24 mouse cellular contexts compared by ENCODE assay signal in the genomic region with DNA sequence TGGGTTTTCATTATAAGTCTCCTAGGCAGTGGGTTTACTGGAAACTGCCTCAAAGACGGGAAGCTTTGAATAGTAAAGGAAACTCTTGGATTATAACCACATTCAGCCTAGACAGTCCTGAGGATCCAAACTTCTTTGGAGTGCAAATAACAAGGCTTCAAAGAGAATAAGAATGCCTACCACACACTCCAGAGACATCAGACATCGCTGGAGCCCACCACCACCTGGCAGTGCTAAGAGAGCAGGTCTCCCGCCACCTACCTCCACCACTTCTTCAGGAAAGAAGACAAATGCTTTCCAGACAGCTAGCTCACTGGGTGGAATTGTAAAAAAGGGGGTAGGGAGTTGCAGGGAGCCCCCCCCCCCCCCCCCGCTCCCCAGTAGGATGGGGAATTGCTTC.
A peak's percentile ranks its signal among the peaks of the same experiment; 100 is the strongest.
DNase-seq lines count a peak whose midpoint lies in the region; ATAC-seq and TF ChIP-seq lines count a peak whose summit lies in the region.
"Had no signal": no experiment of that assay in that cellular context is flagged by ENCODE, and none has a peak within 500 bp of the region (broad histone marks: within the 10 kb centered on the region; RNA-seq: fewer than 3 reads in every experiment).

No protein-coding gene starts in this region.

- H3K27me3 ChIP-seq in heart, embryonic 10.5 days (ENCODE audit: insufficient read depth, poor library complexity, severe bottlenecking), result no peaks in the 10 kb centered on the region
- H3K27me3 ChIP-seq in midbrain, embryonic 10.5 days (ENCODE audit: low read depth, poor library complexity, severe bottlenecking), result peaks cover 85% of the 10 kb centered on the region
- H3K27me3 ChIP-seq in midbrain, postnatal 0 days (ENCODE audit: insufficient read depth, low read length), result no peaks in the 10 kb centered on the region
- H3K27me3 ChIP-seq in limb, embryonic 11.5 days (ENCODE audit: control insufficient read depth, insufficient read depth, low read length), result no peaks in the 10 kb centered on the region
- no peaks in the 10 kb centered on the region for H3K27me3 ChIP-seq in midbrain, embryonic 16.5 days (ENCODE audit: control insufficient read depth, insufficient read depth, low read depth, low read length)
- H3K27me3 ChIP-seq: forebrain, embryonic 13.5 days; hindbrain, embryonic 12.5 days; limb, embryonic 15.5 days; liver, embryonic 13.5 days; megakaryocyte, embryonic 14.5 days; Patski had no signal

- no peak overlapping the region for H3K4me2 ChIP-seq in midbrain, postnatal 0 days (ENCODE audit: low read depth, low read length, poor library complexity, severe bottlenecking)
- no peak overlapping the region for H3K4me2 ChIP-seq in limb, embryonic 11.5 days (ENCODE audit: low read depth, severe bottlenecking)
- no peak overlapping the region for H3K4me2 ChIP-seq in midbrain, embryonic 16.5 days (ENCODE audit: low read length)
- H3K4me2 ChIP-seq: forebrain, embryonic 13.5 days; hindbrain, embryonic 12.5 days; limb, embryonic 15.5 days; liver, embryonic 13.5 days had no signal

- peaks cover 11% of the 10 kb centered on the region for H3K4me1 ChIP-seq in heart, embryonic 10.5 days
- peaks cover 49% of the 10 kb centered on the region for H3K4me1 ChIP-seq in midbrain, embryonic 10.5 days
- no peaks in the 10 kb centered on the region for H3K4me1 ChIP-seq in midbrain, postnatal 0 days (ENCODE audit: insufficient read depth, low read length)
- peaks cover 10% of the 10 kb centered on the region for H3K4me1 ChIP-seq in limb, embryonic 11.5 days (ENCODE audit: control insufficient read depth, insufficient read depth, low read length)
- H3K4me1 ChIP-seq in midbrain, embryonic 16.5 days (ENCODE audit: control insufficient read depth, insufficient read depth, low read length), result peaks cover 10% of the 10 kb centered on the region; the same call in 1 of the 2 replicates
- H3K4me1 ChIP-seq: liver, embryonic 13.5 days; megakaryocyte, embryonic 14.5 days had no signal

- no peaks in the 10 kb centered on the region for H3K36me3 ChIP-seq in heart, embryonic 10.5 days
- H3K36me3 ChIP-seq in midbrain, embryonic 10.5 days, result no peaks in the 10 kb centered on the region
- H3K36me3 ChIP-seq in midbrain, postnatal 0 days (ENCODE audit: insufficient read depth, low read length), result no peaks in the 10 kb centered on the region
- H3K36me3 ChIP-seq in limb, embryonic 11.5 days (ENCODE audit: control insufficient read depth, insufficient read depth, low read length), result no peaks in the 10 kb centered on the region
- no peaks in the 10 kb centered on the region for H3K36me3 ChIP-seq in midbrain, embryonic 16.5 days (ENCODE audit: control insufficient read depth, insufficient read depth, low read length)
- H3K36me3 ChIP-seq: hindbrain, embryonic 12.5 days; limb, embryonic 15.5 days; liver, embryonic 13.5 days had no signal

- H3K9me3 ChIP-seq in heart, embryonic 10.5 days, result no peaks in the 10 kb centered on the region
- no peaks in the 10 kb centered on the region for H3K9me3 ChIP-seq in midbrain, embryonic 10.5 days (replicated peaks)
- no peaks in the 10 kb centered on the region for H3K9me3 ChIP-seq in midbrain, postnatal 0 days (ENCODE audit: low read length)
- H3K9me3 ChIP-seq in limb, embryonic 11.5 days (ENCODE audit: control insufficient read depth, low read length), result no peaks in the 10 kb centered on the region
- no peaks in the 10 kb centered on the region for H3K9me3 ChIP-seq in midbrain, embryonic 16.5 days (replicated peaks; ENCODE audit: control insufficient read depth, low read length, poor library complexity, severe bottlenecking)
- H3K9me3 ChIP-seq: forebrain, embryonic 13.5 days; hindbrain, embryonic 12.5 days; limb, embryonic 15.5 days; liver, embryonic 13.5 days; megakaryocyte, embryonic 14.5 days had no signal

- no peak for DNase-seq in heart, embryonic 10.5 days (ENCODE audit: low spot score)
- no peak for DNase-seq in heart, adult 9 months (ENCODE audit: low spot score in 2 of 2)
- peak; percentile 27 for DNase-seq in midbrain, embryonic 10.5 days (ENCODE audit: low spot score)
- DNase-seq in midbrain, postnatal 0 days (ENCODE audit: low spot score), result no peak
- DNase-seq in limb, embryonic 11.5 days (ENCODE audit: low spot score), result peak; percentile 29
- DNase-seq in embryo, embryonic 10 days (ENCODE audit: low spot score), result no peak
- no peak for DNase-seq in testis, postnatal 14 days (ENCODE audit: low spot score)
- DNase-seq: adrenal gland, postnatal 14 days; cerebellum, adult 11-12 months; cerebellum, postnatal 10 days; gastrocnemius, postnatal 36 days; heart, postnatal 10 days; kidney, adult 8-10 months; kidney, postnatal 10 days; liver, embryonic 13.5 days; lung, postnatal 4 days had no signal

- WGBS in heart, embryonic 10.5 days, result 49% methylated on average over 4 of the region's 4 CpGs
- WGBS in midbrain, embryonic 10.5 days, result 36% methylated on average over 4 of the region's 4 CpGs
- WGBS in midbrain, postnatal 0 days, result 34% methylated on average over 4 of the region's 4 CpGs
- 27% methylated on average over 4 of the region's 4 CpGs for WGBS in limb, embryonic 11.5 days
- WGBS in midbrain, embryonic 16.5 days, result 31% methylated on average over 4 of the region's 4 CpGs

- no peak overlapping the region for H3K9ac ChIP-seq in midbrain, postnatal 0 days (replicated peaks; ENCODE audit: low read length, poor library complexity, severe bottlenecking)
- no peak overlapping the region for H3K9ac ChIP-seq in limb, embryonic 11.5 days (ENCODE audit: low read length)
- H3K9ac ChIP-seq in midbrain, embryonic 16.5 days (ENCODE audit: low read depth, low read length), result no peak overlapping the region
- H3K9ac ChIP-seq: forebrain, embryonic 13.5 days; hindbrain, embryonic 12.5 days; limb, embryonic 15.5 days; liver, embryonic 13.5 days had no signal

- peak overlapping the region; percentile 47; the same call in 1 of the 2 replicates for H3K27ac ChIP-seq in heart, embryonic 10.5 days
- H3K27ac ChIP-seq in midbrain, embryonic 10.5 days (replicated peaks), result peak overlapping the region; percentile 64
- no peak overlapping the region for H3K27ac ChIP-seq in midbrain, postnatal 0 days (ENCODE audit: low read depth, low read length)
- H3K27ac ChIP-seq in limb, embryonic 11.5 days (replicated peaks; ENCODE audit: low read depth, low read length), result 0 out of 2 replicates have a peak overlapping the region, but pooled peaks have one; percentile 18
- H3K27ac ChIP-seq in midbrain, embryonic 16.5 days (ENCODE audit: low read length), result no peak overlapping the region
- H3K27ac ChIP-seq: forebrain, embryonic 13.5 days; hindbrain, embryonic 12.5 days; limb, embryonic 15.5 days; liver, embryonic 13.5 days had no signal

- H3K4me3 ChIP-seq in heart, embryonic 10.5 days, result no peak overlapping the region
- no peak overlapping the region for H3K4me3 ChIP-seq in midbrain, embryonic 10.5 days
- no peak overlapping the region for H3K4me3 ChIP-seq in midbrain, postnatal 0 days (ENCODE audit: low read depth, low read length)
- H3K4me3 ChIP-seq in limb, embryonic 11.5 days (ENCODE audit: low read depth, low read length), result no peak overlapping the region
- no peak overlapping the region for H3K4me3 ChIP-seq in midbrain, embryonic 16.5 days (ENCODE audit: low read depth, low read length)
- H3K4me3 ChIP-seq: forebrain, embryonic 13.5 days; hindbrain, embryonic 12.5 days; limb, embryonic 15.5 days; liver, embryonic 13.5 days; megakaryocyte, embryonic 14.5 days had no signal

- no peak for TF ChIP-seq CTCF in midbrain, postnatal 0 days (IDR thresholded peaks at IDR 0.05)

- no peak for ATAC-seq in midbrain, postnatal 0 days (ENCODE audit: low FRiP score)
- ATAC-seq in limb, embryonic 11.5 days (ENCODE audit: insufficient number of reproducible peaks, low FRiP score, low TSS enrichment, low read depth), result no peak
- ATAC-seq in midbrain, embryonic 16.5 days, result 0 out of 2 replicates have a peak, but pooled peaks have one; percentile 51
- ATAC-seq: forebrain, embryonic 13.5 days; intestine, embryonic 16.5 days; lung, postnatal 0 days; Patski had no signal

Comparison
In these comparisons a context has a peak if more than half of its experiments do, and no peak if none do; other contexts are left out.
1. DNase-seq: peak in midbrain, embryonic 10.5 days (single experiment) and limb, embryonic 11.5 days (single experiment); none in heart, embryonic 10.5 days (single experiment), heart, adult 9 months (0 of 2), midbrain, postnatal 0 days (single experiment), embryo, embryonic 10 days (single experiment) and testis, postnatal 14 days (single experiment).
2. H3K27ac ChIP-seq: peak in heart, embryonic 10.5 days (single experiment), midbrain, embryonic 10.5 days (single experiment) and limb, embryonic 11.5 days (single experiment); none in midbrain, postnatal 0 days (single experiment) and midbrain, embryonic 16.5 days (single experiment).